Mouse (Mus musculus): ENCODE measurements around the gene Avil.

Avil gene

GRCm38 (mm10) chr10:127000529-127000928 lies at the start of gene Avil:
Gene Avil, plus strand, starts transcription at chr10:127000709.
- DNase-seq, result no peak

DNA sequence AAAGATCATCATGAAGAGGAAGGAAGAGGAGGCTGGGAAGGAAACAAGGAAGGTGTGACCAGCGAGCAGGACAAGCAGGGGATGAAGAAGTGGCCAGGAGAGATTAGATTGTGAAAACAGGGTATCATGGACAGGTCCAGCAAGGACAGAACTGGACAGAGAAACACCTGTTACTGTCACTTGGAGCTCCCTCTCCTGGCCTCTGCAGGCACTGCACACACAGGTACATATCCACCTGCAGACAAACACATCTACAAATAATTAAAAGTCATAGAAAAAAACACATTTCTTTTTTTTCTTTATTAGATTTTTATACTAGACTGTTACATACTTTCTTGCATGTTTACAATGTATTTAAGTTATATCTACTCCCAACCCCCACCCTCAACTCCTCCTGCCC lies 48.1 kb upstream of the Avil start:
- DNase-seq, result no peak

DNA sequence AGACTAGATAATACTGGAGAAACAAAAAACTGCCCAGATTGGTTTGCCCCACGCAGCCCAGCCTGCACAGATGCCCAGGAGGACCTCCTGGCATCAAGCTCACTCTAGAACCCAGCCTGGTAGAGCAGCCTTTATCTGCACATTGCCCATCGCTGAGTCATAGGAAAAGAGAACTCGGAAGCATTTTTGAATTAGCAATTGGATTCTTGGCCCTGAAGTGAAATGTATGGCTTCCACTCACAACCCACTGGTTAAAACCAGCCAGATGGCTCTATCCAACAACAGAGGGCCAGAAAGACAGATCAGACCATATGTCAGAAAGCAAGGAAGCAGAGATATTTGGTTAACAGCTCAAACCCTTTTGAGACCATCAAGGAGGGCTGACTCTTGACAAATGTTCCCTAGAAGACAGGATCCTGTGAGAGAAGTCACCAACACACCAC lies 47.5 kb upstream of the Avil start:
- DNase-seq, result no peak

GRCm38 (mm10) chr10:126956692-126957358 lies 43.7 kb upstream of the Avil start:
- no peak for DNase-seq

DNA sequence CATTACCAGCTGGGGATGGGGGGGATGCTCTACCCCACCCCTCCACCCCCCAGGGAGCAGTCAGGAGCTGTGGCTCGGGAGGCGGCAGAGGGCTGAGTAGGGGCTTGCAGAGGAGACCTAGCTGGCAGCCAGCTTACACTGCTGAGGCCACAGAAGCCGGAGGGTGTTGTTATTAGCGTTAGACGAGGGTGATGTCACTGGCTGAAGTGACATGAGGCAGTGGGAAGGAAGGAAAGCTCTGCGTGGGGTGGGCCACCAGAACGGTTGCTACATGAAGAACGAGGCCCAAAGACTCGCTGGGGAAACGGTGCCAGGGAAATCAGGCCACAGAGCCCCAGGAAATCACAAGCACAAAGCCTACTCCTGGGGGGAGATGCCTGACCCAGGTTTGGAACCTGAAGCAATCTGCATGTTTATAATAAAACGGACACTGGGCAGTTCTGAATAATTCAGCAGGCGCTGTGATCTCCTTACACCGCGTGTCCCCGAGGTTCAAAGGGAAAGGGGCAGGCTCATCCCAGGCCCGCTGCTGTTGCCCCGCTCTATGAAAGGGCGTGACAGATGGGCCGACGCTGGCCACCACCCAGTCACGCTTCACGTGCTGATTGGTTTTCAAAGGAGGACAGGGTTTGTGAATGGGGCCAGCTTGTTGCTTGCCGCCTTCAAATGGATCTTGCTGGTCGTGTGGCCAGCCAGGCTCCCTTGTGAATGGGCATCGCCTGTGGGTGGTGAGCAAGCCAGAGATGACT lies 43.0 kb upstream of the Avil start:
- peak; percentile 57 for DNase-seq

DNA sequence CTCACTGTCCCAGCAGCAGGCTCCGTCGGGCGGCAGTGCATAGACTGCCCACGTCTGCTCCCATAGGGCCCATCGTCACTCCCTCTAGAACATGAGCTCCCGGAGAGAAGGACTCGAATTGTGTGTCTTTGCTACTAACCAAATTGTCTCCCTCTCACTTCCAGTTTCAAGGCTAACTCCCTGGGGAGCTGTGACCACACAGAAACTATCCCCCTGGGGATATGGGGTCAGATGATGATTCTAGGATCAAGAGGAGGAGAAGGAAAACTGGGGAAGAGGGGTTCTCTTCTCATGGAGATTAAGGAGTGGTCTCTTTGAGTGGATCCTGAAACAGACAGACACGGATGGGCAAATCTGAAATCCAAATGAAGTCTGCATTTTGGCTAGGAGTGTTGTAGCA lies 40.0 kb upstream of the Avil start:
- no peak for DNase-seq

GRCm38 (mm10) chr10:126961757-126962156 lies 38.8 kb upstream of the Avil start:
- peak; percentile 27 for DNase-seq

GRCm38 (mm10) chr10:126962271-126962965 lies 38.1 kb upstream of the Avil start:
- DNase-seq, result peak; percentile 62

DNA sequence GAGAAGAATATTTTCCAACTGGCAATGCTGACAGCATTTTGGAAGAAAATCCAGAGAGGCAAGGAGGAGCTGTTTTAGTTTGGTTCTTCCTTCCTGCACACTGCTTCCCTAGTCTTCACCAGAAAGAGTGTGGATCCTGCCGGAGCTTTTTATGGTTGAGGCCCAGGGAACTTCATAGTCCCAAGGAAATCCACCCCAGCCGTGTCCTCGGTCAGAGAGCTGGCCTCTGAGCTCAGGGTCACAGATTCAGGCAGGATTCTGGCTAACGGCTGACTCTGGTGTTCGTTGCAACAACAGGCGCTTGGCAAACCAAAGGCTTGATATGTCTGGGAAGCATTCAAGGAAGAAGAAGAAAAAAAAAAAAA lies 37.6 kb upstream of the Avil start:
- DNase-seq, result peak; percentile 28

DNA sequence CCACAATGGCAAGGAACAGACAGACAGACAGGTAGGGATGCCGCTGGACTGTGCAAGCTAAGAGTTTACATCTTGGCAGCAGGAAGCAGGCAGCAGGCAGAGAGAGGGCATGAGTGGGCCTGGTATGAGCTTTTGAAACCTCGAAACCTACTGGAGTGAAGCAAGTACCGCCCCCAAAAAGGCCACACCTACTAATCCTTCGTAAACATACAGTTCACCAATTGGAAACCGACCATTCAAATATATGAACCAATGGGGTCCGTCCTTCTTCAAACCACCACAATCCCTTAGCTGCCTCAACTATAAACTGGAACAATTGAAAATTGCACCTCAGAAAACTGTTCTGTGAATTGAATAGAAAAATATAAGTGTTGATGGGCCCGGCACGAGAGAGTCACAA lies 36.7 kb upstream of the Avil start:
- no peak for DNase-seq

DNA sequence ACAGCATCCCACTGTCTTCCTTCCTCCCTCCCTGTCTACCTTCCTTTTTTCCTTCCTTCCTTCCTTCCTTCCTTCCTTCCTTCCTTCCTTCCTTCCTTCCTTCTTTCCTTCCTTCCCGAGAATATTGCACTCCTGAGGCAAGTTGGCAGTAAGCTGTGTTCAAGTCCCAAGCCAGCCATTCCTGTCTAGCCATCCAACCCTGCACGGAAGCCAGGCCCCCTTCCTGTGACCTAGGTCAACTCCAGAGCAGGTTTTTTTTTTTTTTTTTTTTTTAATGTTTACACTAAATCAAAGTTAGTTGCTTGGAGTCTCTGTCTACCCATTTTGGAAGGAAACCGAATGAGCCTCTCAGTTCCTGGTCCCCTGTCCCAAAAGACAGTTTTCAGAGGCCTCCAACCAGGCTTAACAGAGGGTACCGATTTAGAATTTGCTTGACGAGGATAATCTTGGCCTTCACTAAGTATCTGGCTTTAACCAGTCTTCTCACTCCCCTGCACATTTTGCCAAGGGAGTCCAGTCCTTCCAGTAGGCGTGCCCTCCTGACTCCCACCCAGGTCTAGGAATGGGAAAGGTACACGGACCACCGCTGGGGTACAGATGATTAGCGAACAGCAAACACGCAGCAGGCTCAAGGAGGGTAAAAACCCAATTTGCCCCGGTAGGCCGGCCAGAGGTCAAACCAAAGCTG lies 29.0 kb upstream of the Avil start:
- no peak for DNase-seq

DNA sequence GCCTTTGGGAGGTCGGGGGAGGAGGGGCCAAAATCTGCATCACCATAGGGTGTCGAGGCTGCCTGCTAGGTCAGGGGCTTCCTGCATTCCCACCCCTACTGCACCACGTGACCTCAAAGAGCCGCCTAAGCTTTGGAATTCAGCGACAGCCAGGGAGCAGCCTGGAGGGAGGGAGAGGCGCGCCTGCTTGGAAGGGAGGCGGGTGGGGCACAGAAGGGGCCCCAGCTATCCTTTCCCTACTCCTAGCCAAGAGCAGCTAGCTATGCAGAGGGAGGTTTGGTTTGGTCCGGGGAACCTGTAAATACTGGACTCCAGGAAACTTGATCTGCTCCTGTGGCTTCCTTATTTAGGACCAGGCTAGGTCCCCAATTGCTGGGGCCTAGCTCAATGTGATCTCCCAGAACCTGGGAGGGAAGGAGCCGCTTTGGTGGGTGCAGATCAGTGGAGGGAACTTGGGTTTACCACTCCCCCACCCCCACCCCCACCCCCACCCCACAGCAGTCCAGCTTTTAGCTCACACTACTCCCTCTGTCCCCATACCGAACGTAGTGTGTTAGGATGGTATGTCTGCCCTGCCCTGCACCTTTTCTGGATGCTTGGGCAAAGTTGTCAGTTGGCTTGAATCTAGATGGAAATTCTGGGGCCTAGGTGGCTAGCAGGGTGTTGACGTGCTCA lies 28.3 kb upstream of the Avil start:
- DNase-seq, result peak; percentile 64

DNA sequence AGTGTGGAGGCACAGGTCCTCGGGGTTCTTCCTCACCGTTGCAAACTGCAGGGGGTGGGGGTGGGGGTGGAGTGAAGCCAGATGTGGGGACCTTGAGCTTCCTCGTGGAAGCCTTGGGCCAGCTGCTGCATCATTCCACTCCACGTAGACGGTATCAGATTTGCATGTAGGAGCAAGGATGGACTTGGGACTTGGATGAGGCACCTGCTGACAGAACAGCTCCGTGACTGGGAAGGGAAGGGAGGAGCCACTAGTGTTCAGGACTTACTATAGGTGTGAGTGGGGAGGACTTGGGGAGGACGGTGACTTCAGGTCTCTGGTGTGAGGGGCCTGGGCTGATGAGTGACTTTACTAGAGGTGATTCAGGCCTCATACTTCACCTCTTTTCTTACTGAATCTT lies 27.5 kb upstream of the Avil start:
- DNase-seq, result no peak

GRCm38 (mm10) chr10:126975706-126976105 lies 24.8 kb upstream of the Avil start:
- no peak for DNase-seq

GRCm38 (mm10) chr10:126977076-126977475 lies 23.4 kb upstream of the Avil start:
- no peak for DNase-seq

DNA sequence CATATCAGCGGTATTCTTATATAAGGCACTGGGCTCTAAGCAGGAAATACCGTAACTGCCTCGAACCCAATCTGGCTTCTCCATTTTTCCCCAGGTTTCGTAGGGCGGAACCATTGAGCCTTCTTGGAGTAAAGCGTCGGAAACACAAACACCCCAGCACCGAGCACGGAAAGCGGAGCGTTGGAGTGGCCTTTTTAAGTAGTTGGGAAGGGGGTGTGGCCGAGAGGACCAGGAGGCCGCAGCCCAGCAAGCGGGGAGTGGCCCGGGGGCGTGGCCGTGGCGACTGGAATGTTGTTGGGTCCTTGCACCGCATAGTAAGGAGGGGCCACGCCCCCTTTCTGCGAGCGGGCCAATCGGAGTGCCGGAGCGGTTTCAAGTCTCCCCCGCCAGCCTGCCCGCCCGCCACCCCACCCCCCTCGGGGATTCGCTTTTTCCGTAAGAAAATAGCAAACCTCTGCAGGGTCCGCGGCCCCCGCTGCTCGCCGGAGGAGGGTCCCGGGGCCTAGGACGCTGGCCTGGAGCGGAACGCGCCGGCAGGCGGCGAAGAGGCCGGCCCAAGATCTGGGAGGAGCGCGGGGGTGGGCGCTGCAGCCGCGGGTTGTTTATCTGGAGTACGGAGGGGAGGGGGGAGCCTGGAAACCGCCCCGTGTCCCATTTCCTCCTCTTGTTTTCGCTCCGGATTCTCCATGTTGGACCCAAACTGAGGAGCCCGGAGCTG lies 22.1 kb upstream of the Avil start, which contains the start of gene Ctdsp2:
Gene Ctdsp2, plus strand, starts transcription at position 441 of the 718 bp plus-strand sequence.
- DNase-seq, result peak; percentile 100

DNA sequence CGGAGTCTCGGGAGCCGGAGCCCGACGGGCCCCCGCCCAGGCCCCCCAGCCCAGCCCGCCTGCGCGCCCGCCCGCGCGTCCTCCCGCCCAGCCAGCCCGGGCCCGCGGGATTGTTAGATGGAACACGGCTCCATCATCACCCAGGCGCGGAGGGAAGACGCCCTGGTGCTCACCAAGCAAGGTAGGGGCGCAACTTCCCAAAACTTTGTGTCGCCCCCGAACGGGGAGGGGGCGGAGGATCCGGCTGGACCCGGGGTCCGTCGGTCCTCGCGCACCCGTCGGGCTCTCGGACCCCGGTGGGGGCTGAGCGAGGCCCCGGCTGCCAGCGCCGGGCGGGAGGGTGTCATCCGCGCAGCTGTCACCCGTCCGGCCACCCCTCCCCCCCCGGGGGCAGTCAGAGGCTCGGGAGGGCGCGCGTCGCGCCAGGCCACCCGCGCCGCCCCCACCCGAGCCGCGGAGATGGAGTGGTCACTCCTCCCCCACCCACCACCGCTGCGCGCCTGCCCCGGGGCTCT lies 21.3 kb upstream of the Avil start:
- peak; percentile 75 for DNase-seq

GRCm38 (mm10) chr10:126979636-126980151 lies 20.8 kb upstream of the Avil start:
- peak; percentile 51 for DNase-seq

DNA sequence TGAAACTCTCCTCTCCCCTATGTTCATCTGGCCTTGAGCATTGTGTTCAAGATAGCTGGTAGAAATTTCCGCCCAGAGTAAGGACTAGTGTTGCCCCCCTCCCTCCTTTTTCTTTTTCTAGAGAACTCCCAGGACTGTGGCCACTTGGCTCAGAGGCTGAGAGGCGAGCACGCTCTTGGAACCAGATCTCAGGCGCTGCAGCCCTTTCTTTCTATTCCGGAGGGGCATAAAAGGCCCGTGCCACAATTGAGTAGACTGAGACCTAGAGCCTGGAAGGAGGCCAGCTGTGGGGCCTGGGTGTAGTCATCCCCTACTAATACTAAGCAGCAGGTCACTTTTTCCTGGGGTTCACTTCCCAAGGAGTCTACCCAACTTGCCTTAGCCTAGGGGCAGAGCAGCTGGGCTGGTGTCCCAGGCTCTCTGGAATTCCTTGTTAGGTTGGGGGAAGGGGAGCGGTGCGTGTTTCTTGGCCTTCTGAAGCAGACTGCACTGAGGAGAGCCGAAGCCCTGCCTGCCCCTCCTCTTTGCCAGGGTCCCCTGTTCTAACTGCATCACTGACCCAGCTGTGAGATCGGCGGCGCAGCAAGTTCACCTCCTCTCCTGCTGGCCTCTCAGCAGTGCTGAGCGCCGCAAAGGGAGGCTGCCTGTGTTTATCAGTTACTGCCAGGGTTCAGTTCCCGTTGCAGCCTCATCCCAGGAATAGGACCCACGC lies 20.1 kb upstream of the Avil start:
- peak; percentile 76 for DNase-seq

DNA sequence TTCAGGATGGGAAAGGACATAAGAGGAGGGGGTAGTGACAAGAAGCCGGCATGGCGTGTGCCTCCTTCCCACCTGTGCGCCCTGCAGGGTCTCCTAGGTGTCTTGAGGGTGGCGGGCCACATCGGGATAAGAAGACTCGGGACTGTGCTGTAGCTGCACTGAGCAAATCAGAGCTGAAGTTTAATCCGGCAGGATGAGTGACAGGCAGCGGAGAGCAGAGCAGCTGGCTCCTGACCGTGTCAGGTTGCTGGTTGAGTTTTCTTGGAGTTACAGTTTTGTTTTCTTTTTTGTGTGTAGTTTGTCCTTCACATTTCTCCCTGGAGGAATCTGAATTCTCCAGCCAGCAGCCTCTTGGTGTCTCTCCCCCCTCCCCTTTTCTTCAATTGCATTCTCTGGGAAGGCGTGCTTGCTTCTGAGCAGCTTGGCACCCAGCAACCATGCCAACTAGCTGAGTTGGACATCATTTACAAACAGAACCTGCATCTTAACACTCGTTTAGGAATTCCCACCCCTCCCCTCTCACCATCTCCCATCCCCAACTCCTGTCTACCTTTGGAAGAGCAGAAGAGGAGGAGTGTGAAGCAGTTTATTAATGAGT lies 19.5 kb upstream of the Avil start:
- no peak for DNase-seq

Measured in kidney, adult 18-20 months (tissue).